Mouse (Mus musculus) bone marrow, adult 2 months (tissue): ENCODE data around the gene Rab3gap2. TPM values are rescaled to one million over a fixed set of nuclear protein-coding genes. Genes with fewer than 3 reads are reported as not detected.

Experiments used
- H3K27ac ChIP-seq: fragments of 200-500 bp; 2 replicates; pipeline ENCODE4 v1.5.1; 2012; ENCODE audit warnings: low read depth, mild to moderate bottlenecking, control low read depth, inconsistent platforms, low read length; ENCODE audit not compliant: control insufficient read depth, poor library complexity, insufficient read depth
- H3K4me1 ChIP-seq: fragments of 200-500 bp; 2 replicates; pipeline ENCODE4 v1.6.1; 2011; ENCODE audit warnings: low read length; ENCODE audit not compliant: control insufficient read depth, insufficient read depth
- H3K4me3 ChIP-seq: fragments of 200-500 bp; replicated peaks from 2 replicates; pipeline ENCODE3; 2011; ENCODE audit warnings: mild to moderate bottlenecking, low read depth, low read length, control low read depth; ENCODE audit not compliant: control insufficient read depth
- CTCF ChIP-seq: fragments of 200-500 bp; IDR thresholded peaks from 2 replicates; pipeline ENCODE4 v1.5.1; 2011; ENCODE audit warnings: low read length, control low read depth; ENCODE audit not compliant: control insufficient read depth, insufficient read depth
- POLR2A ChIP-seq: fragments of 200-500 bp; IDR thresholded peaks from 2 replicates; pipeline ENCODE4 v1.6.1; 2011; ENCODE audit warnings: low read depth, mild to moderate bottlenecking, control low read depth, low read length, borderline replicate concordance; ENCODE audit not compliant: control insufficient read depth
- WGBS: fragments of 180-500 bp; shearing (Covaris S2); methylation state at CpG from one replicate; pipeline ENCODE4 v1.1.7; 2018; 5-methylcytosine and 5-hydroxymethylcytosine counted together
- polyA plus RNA-seq: library from polyadenylated mRNA; stranded (reverse); fragments of >200 nt; gene quantifications from 2 replicates; pipeline ENCODE4 v1.2.4, GENCODE M21; 2011; ENCODE audit warnings: low replicate concordance; ENCODE audit not compliant: missing spikeins, insufficient read depth, insufficient read length

Gene Rab3gap2
- polyA plus RNA-seq, 1 experiment, result 30.1 TPM

GRCm38 (mm10) chr1:185193509-185193908 is 10.4 kb upstream of the Rab3gap2 start:
- Histone ChIP-seq H3K27ac (no peak overlapping the region), H3K4me1 (peaks cover 4% of the 10 kb centered on the region; the same call in 1 of the 2 replicates), H3K4me3 (peak overlapping the region; percentile 37)
- WGBS, result 22% methylated on average over 10 of the region's 10 CpGs
- TF ChIP-seq POLR2A (no peak), CTCF (peak; percentile 25)

GRCm38 (mm10) chr1:185196323-185196722 is 7.6 kb upstream of the Rab3gap2 start:
- peaks cover 4% of the 10 kb centered on the region; the same call in 1 of the 2 replicates for H3K4me1 ChIP-seq
- no peak overlapping the region for H3K4me3 ChIP-seq
- no peak for TF ChIP-seq CTCF
- TF ChIP-seq POLR2A, result no peak
- WGBS, result 5% methylated on average over 3 of the region's 3 CpGs
- no peak overlapping the region for H3K27ac ChIP-seq

GRCm38 (mm10) chr1:185200571-185201395 is 3.1 kb upstream of the Rab3gap2 start:
- no peak for TF ChIP-seq CTCF
- no peak for TF ChIP-seq POLR2A
- WGBS, result 38% methylated on average over 22 of the region's 22 CpGs
- Histone ChIP-seq H3K27ac (no peak overlapping the region), H3K4me1 (peaks cover 1% of the 10 kb centered on the region; the same call in 1 of the 2 replicates), H3K4me3 (no peak overlapping the region)

GRCm38 (mm10) chr1:185201994-185202393 is 1.9 kb upstream of the Rab3gap2 start:
- Histone ChIP-seq H3K27ac (no peak overlapping the region), H3K4me1 (peaks cover 3% of the 10 kb centered on the region; the same call in 1 of the 2 replicates), H3K4me3 (no peak overlapping the region)
- 77% methylated on average over 2 of the region's 2 CpGs for WGBS
- TF ChIP-seq CTCF, result no peak
- TF ChIP-seq POLR2A, result no peak

GRCm38 (mm10) chr1:185203196-185203908 is 565 bp upstream of the Rab3gap2 start:
- TF ChIP-seq POLR2A (no peak), CTCF (no peak)
- Histone ChIP-seq H3K4me3 (peak overlapping the region; percentile 96), H3K27ac (peak overlapping the region; percentile 26), H3K4me1 (peaks cover 4% of the 10 kb centered on the region; the same call in 1 of the 2 replicates)
- 8% methylated on average over 23 of the region's 23 CpGs for WGBS

GRCm38 (mm10) chr1:185205090-185205489 is 1.2 kb downstream of the Rab3gap2 start:
- TF ChIP-seq CTCF (no peak), POLR2A (no peak)
- no peak overlapping the region for H3K4me3 ChIP-seq
- WGBS, result 10% methylated on average over 8 of the region's 8 CpGs
- no peak overlapping the region for H3K27ac ChIP-seq
- H3K4me1 ChIP-seq, result peaks cover 5% of the 10 kb centered on the region; the same call in 1 of the 2 replicates

- Histone ChIP-seq H3K4me3 (no peak overlapping the region), H3K27ac (peak overlapping the region; percentile 73), H3K4me1 (peaks cover 5% of the 10 kb centered on the region; the same call in 1 of the 2 replicates)
- WGBS, result 7% methylated on average over 13 of the region's 13 CpGs
- TF ChIP-seq CTCF (no peak), POLR2A (no peak)
Observed at GRCm38 (mm10) chr1:185207851-185208595, 4.1 kb downstream of the Rab3gap2 start.
